Mouse (Mus musculus): Measurements from ENCODE around the gene Pip5k1c.

- TF ChIP-seq TCF3 (IDR thresholded peaks at IDR 0.05; ENCODE audit: insufficient read length, low read depth) (no peak), SRF (IDR thresholded peaks at IDR 0.05; ENCODE audit: control insufficient read depth, insufficient read length, low read depth) (no peak), TCF12 (IDR thresholded peaks at IDR 0.05; ENCODE audit: insufficient read depth, poor library complexity, severe bottlenecking) (no peak), CEBPB (IDR thresholded peaks at IDR 0.05; ENCODE audit: insufficient read depth, poor library complexity, severe bottlenecking) (no peak), E2F4 (IDR thresholded peaks at IDR 0.05; ENCODE audit: insufficient read depth) (no peak), POLR2AphosphoS2 (IDR thresholded peaks at IDR 0.05; ENCODE audit: insufficient read length, low read depth) (no peak)
Measured at GRCm38 (mm10) chr10:81247804-81248203, 45.0 kb upstream of the Pip5k1c start.

Data from myocyte (in vitro differentiated cells).